Mouse (Mus musculus): ENCODE measurements around the gene Usp17lb.
"Not testable (repeated sequence)": the region's sequence is repeated elsewhere in the genome, so short reads cannot be mapped to it uniquely, and the experiment has no call there.

Gene Usp17lb

DNA sequence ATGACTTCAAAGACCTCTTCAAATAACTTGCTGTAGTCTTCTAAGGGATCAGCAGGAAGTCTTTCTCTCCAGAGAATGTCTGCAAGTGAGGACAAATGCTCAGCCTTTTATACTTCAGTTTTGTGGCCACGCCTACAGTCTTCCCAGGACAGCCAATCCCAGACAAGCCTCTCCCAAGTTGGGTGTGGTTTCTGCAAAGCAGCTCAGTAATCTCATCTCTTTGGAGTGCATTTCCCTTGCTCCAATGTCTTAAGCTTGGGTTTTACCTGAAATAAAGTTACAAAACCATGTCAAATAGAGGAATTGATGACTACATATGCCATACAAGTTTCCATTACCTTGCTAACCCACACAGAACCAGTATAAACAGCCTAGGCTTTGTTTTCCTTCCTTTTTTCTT is at the start of gene Usp17lb:
TSS of gene Usp17lb (minus strand) at position 101 of the 400 bp plus-strand sequence.
- DNase-seq (ENCODE audit: low read depth, low spot score): peak; percentile 13

GRCm38 (mm10) chr7:104877731-104878130 is 35.3 kb upstream of the Usp17lb start, which contains the start of gene Olfr665:
Gene Olfr665, plus strand, starts transcription at chr7:104878031.
- DNase-seq (ENCODE audit: low read depth, low spot score): no peak

- no peak for DNase-seq (ENCODE audit: low read depth, low spot score)
These were observed 19.0 kb upstream of the Usp17lb start for GRCm38 (mm10) chr7:104861381-104861780.

- no peak for DNase-seq (ENCODE audit: low read depth, low spot score)
These were observed 15.3 kb upstream of the Usp17lb start for GRCm38 (mm10) chr7:104857683-104858082.

GRCm38 (mm10) chr7:104856709-104857108 is 14.3 kb upstream of the Usp17lb start, which contains the start of gene Usp17la:
Gene Usp17la, plus strand, starts transcription at chr7:104857009.
- DNase-seq (ENCODE audit: low read depth, low spot score): not testable (repeated sequence)

GRCm38 (mm10) chr7:104855248-104855750 is 12.9 kb upstream of the Usp17lb start:
- no peak for DNase-seq (ENCODE audit: low read depth, low spot score)

DNA sequence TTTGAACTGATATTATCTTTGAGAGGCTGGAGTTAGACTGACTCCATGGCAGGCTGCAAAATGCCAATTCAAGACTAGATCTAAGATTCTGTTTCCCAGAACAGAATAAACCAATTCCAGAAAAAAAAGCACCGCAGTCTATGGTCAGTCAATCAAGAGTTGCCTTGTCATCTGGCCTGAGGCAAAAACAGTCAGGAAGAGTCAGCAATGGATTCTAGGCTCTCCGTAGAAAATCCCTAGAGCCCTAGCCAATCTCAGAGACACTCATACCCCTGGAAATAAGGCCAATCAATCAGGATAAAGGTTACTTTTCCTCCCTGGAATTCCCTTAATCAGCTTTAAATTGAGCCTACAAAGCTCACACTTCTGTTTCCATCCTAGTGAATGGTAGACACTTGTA is 9.1 kb upstream of the Usp17lb start:
- not testable (repeated sequence) for DNase-seq (ENCODE audit: low read depth, low spot score)

- DNase-seq (ENCODE audit: low read depth, low spot score): no peak
These were observed 1.4 kb upstream of the Usp17lb start for GRCm38 (mm10) chr7:104843731-104844287.

DNA sequence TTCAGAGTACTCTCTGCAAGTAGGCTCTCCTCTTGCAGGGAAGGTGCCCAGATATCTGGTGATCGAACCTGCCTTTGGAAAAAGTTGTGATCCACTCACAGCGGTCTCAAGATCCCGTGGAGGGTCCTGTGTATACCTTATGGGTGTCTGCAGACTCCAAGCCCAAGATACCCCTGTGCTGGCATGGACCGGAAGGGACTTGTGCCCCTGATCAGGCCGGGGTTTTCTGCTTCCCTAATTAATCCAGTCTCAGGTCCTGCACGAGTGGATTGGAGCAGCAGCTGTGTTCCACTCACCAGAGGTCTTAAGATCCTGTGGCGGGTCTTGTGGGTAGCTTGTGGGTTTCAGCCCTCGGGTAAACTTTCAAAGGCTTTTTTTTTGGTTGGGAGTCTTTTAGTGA is 32.1 kb downstream of the Usp17lb start:
- DNase-seq (ENCODE audit: low read depth, low spot score): not testable (repeated sequence)

GRCm38 (mm10) chr7:104790796-104791195 is 51.6 kb downstream of the Usp17lb start:
- no peak for DNase-seq (ENCODE audit: low read depth, low spot score)
